In genomic region chr19:47449513-47450227, GRCm38 (mm10) we compare ENCODE assay signal across 12 mouse cellular contexts. TPM values are rescaled to one million over a fixed set of nuclear protein-coding genes. Genes with fewer than 3 reads are reported as not detected.
A peak's percentile ranks its signal among the peaks of the same experiment; 100 is the strongest.
DNase-seq lines count a peak whose midpoint lies in the region; ATAC-seq and TF ChIP-seq lines count a peak whose summit lies in the region.
"Had no signal": no experiment of that assay in that cellular context is flagged by ENCODE, and none has a peak within 500 bp of the region (broad histone marks: within the 10 kb centered on the region; RNA-seq: fewer than 3 reads in every experiment).

No protein-coding gene starts in this region.

- TF ChIP-seq CTCF in heart, adult 2 months (IDR thresholded peaks at IDR 0.05): no peak
- no peak for TF ChIP-seq CTCF in liver, adult 2 months (IDR thresholded peaks at IDR 0.05; ENCODE audit: low read depth, low read length)
- TF ChIP-seq CTCF in ES-Bruce4 (IDR thresholded peaks at IDR 0.05; ENCODE audit: low read depth, low read length): no peak
- no peak for TF ChIP-seq CTCF in liver, postnatal 0 days (IDR thresholded peaks at IDR 0.05; ENCODE audit: low read depth)

- H3K27ac ChIP-seq in heart, adult 2 months: peak overlapping the region; percentile 48
- peak overlapping the region; percentile 58 for H3K27ac ChIP-seq in liver, adult 2 months (replicated peaks; ENCODE audit: insufficient read depth, low read depth, low read length)
- peak overlapping the region; percentile 75 for H3K27ac ChIP-seq in ES-Bruce4 (ENCODE audit: insufficient read depth, low read length)
- peak overlapping the region; percentile 83 for H3K27ac ChIP-seq in liver, postnatal 0 days (ENCODE audit: low read depth)
- H3K27ac ChIP-seq: embryonic facial prominence, embryonic 15.5 days; hindbrain, embryonic 14.5 days had no signal

- no peaks in the 10 kb centered on the region for H3K27me3 ChIP-seq in heart, adult 2 months (ENCODE audit: control insufficient read depth, insufficient read depth, low read length)
- H3K27me3 ChIP-seq in liver, adult 2 months (ENCODE audit: control insufficient read depth, insufficient read depth, low read length): no peaks in the 10 kb centered on the region
- no peaks in the 10 kb centered on the region for H3K27me3 ChIP-seq in ES-Bruce4 (ENCODE audit: control insufficient read depth, insufficient read depth, low read length, poor library complexity, severe bottlenecking)
- H3K27me3 ChIP-seq in liver, postnatal 0 days (ENCODE audit: insufficient read depth, low read length): no peaks in the 10 kb centered on the region
- H3K27me3 ChIP-seq: embryonic facial prominence, embryonic 15.5 days had no signal

- peaks cover 70% of the 10 kb centered on the region for H3K4me1 ChIP-seq in heart, adult 2 months (ENCODE audit: control insufficient read depth, insufficient read depth, low read length)
- peaks cover 68% of the 10 kb centered on the region for H3K4me1 ChIP-seq in liver, adult 2 months (ENCODE audit: control insufficient read depth, insufficient read depth, low read length)
- H3K4me1 ChIP-seq in ES-Bruce4 (ENCODE audit: control insufficient read depth, insufficient read depth, low read length): peaks cover 25% of the 10 kb centered on the region
- peaks cover 77% of the 10 kb centered on the region for H3K4me1 ChIP-seq in liver, postnatal 0 days (ENCODE audit: insufficient read depth)

- H3K4me2 ChIP-seq in liver, postnatal 0 days (ENCODE audit: low read depth, low read length): no peak overlapping the region
- H3K4me2 ChIP-seq: embryonic facial prominence, embryonic 15.5 days; hindbrain, embryonic 14.5 days had no signal

- no peak for TF ChIP-seq POLR2A in heart, adult 2 months (IDR thresholded peaks at IDR 0.05; ENCODE audit: insufficient read depth, low read depth, low read length)
- no peak for TF ChIP-seq POLR2A in liver, adult 2 months (IDR thresholded peaks at IDR 0.05; ENCODE audit: extremely low read depth, insufficient read depth, low read length)
- no peak for TF ChIP-seq POLR2A in ES-Bruce4 (IDR thresholded peaks at IDR 0.05; ENCODE audit: insufficient read depth, low read length)

- intact Hi-C loops in heart, adult 2 months (cut with DNase I): no loop called here

- peaks cover 20% of the 10 kb centered on the region for H3K36me3 ChIP-seq in heart, adult 2 months (ENCODE audit: control insufficient read depth, insufficient read depth, low read length)
- no peaks in the 10 kb centered on the region for H3K36me3 ChIP-seq in liver, adult 2 months (ENCODE audit: control insufficient read depth, insufficient read depth, low read length)
- no peaks in the 10 kb centered on the region for H3K36me3 ChIP-seq in ES-Bruce4 (ENCODE audit: control insufficient read depth, insufficient read depth, low read length, poor library complexity, severe bottlenecking)
- H3K36me3 ChIP-seq in liver, postnatal 0 days (replicated peaks; ENCODE audit: insufficient read depth, low read length): no peaks in the 10 kb centered on the region
- H3K36me3 ChIP-seq: embryonic facial prominence, embryonic 15.5 days had no signal

- DNase-seq in heart, adult 2 months: no peak
- DNase-seq in heart, adult 8-10 months (ENCODE audit: low spot score): no peak
- no peak for DNase-seq in liver, adult 2 months (ENCODE audit: extremely low read depth, low read depth, low spot score)
- DNase-seq in liver: no peak
- no peak for DNase-seq in liver, postnatal 0 days
- no peak for DNase-seq in adrenal gland, postnatal 4 days (ENCODE audit: low spot score in 2 of 2)
- DNase-seq: cerebellum, postnatal 14 days; lung, postnatal 4 days had no signal

- H3K9me3 ChIP-seq in ES-Bruce4 (replicated peaks; ENCODE audit: control insufficient read depth, insufficient read depth, low read length, poor library complexity, severe bottlenecking): no peaks in the 10 kb centered on the region
- no peaks in the 10 kb centered on the region for H3K9me3 ChIP-seq in liver, postnatal 0 days (ENCODE audit: low read length)
- H3K9me3 ChIP-seq: embryonic facial prominence, embryonic 15.5 days had no signal

- 69% methylated on average over 4 of the region's 4 CpGs for WGBS in heart, adult 2 months
- 61% methylated on average over 4 of the region's 4 CpGs for WGBS in liver, adult 2 months
- 47% methylated on average over 4 of the region's 4 CpGs for WGBS in liver, postnatal 0 days (ENCODE audit: insufficient replicate concordance)

- no peak for TF ChIP-seq EP300 in heart, adult 2 months (IDR thresholded peaks at IDR 0.05; ENCODE audit: insufficient read depth, low read depth, low read length)
- TF ChIP-seq EP300 in ES-Bruce4 (IDR thresholded peaks at IDR 0.05; ENCODE audit: insufficient read depth, low read depth, low read length): peak; percentile 76
- TF ChIP-seq EP300 in liver, postnatal 0 days (IDR thresholded peaks at IDR 0.05; ENCODE audit: low read depth): no peak

- H3K4me3 ChIP-seq in heart, adult 2 months: no peak overlapping the region
- H3K4me3 ChIP-seq in liver, adult 2 months (ENCODE audit: insufficient read depth, low read depth, low read length): no peak overlapping the region
- no peak overlapping the region for H3K4me3 ChIP-seq in ES-Bruce4 (ENCODE audit: low read depth, low read length)
- H3K4me3 ChIP-seq in liver, postnatal 0 days (ENCODE audit: low read depth, low read length): no peak overlapping the region
- H3K4me3 ChIP-seq: embryonic facial prominence, embryonic 15.5 days had no signal

- peaks cover under 1% of the 10 kb centered on the region for H3K79me2 ChIP-seq in heart, adult 2 months (replicated peaks; ENCODE audit: control insufficient read depth, insufficient read depth, low read length)
- H3K79me2 ChIP-seq in liver, adult 2 months (ENCODE audit: control insufficient read depth, insufficient read depth, low read length): peaks cover 35% of the 10 kb centered on the region; the same call in 1 of the 2 replicates

- H3K9ac ChIP-seq in heart, adult 2 months (ENCODE audit: low read depth, low read length): no peak overlapping the region
- H3K9ac ChIP-seq in liver, adult 2 months (ENCODE audit: low read depth, low read length): no peak overlapping the region
- no peak overlapping the region for H3K9ac ChIP-seq in ES-Bruce4 (ENCODE audit: low read depth, poor library complexity, severe bottlenecking)
- no peak overlapping the region for H3K9ac ChIP-seq in liver, postnatal 0 days (replicated peaks)
- H3K9ac ChIP-seq: embryonic facial prominence, embryonic 15.5 days; hindbrain, embryonic 14.5 days had no signal

- ATAC-seq in liver, postnatal 0 days: peak; percentile 12
- no peak for ATAC-seq in activated CD4-positive, CD25-positive, alpha-beta regulatory T cell, adult 4 months

RNA-seq across cellular contexts. Expression of gene Sh3pxd2a, which starts 14.5 kb away (rescaled TPM):
- 10 to 100 TPM; 52.3 to 53.2 TPM for total RNA-seq in heart, adult 2 months (2021)
- 36.1 and 40.3 TPM in 2 replicates for polyA plus RNA-seq in heart, adult 2 months (2012; rRNA removed)
- 10 to 100 TPM; 40.6 to 54.7 (median 46.2) TPM for total RNA-seq in heart, adult 8-10 months (2022)
- total RNA-seq in liver, adult 2 months (2014; rRNA removed): 4.2 and 7.0 TPM in 2 replicates
- polyA plus RNA-seq in liver, adult 2 months (2012; rRNA removed): 10.0 and 13.9 TPM in 2 replicates
- 47.6 and 51.9 TPM in 2 replicates for polyA plus RNA-seq in ES-Bruce4 (2011; ENCODE audit: insufficient read depth, insufficient read length, low read depth, missing spikeins)
- 0.82 and 0.95 TPM in 2 replicates for polyA plus RNA-seq in liver, postnatal 0 days (2015; fragmentation: Nextera tagmentation; extraction: Ambion mirVana)
- 10 to 100 TPM; 81.7 to 88.7 TPM for total RNA-seq in adrenal gland, postnatal 4 days (2021)
- under 1 TPM; 0.60 to 0.79 TPM for polyA plus RNA-seq in activated CD4-positive, CD25-positive, alpha-beta regulatory T cell, adult 4 months (2017; shearing (Covaris generic))
